Comparison of ENCODE assay signal across 35 mouse cellular contexts in genomic region chr19:34755680-34756079, GRCm38 (mm10). TPM values are rescaled to one million over a fixed set of nuclear protein-coding genes. Genes with fewer than 3 reads are reported as not detected.
"Had no signal": no experiment of that assay in that cellular context is flagged by ENCODE, and none has a peak within 500 bp of the region (broad histone marks: within the 10 kb centered on the region; RNA-seq: fewer than 3 reads in every experiment).

No protein-coding gene starts in this region.

- H3K4me3 ChIP-seq: limb, embryonic 10.5 days; limb, embryonic 12.5 days; limb, embryonic 13.5 days; limb, embryonic 15.5 days; liver, embryonic 12.5 days; liver, embryonic 13.5 days; liver, embryonic 15.5 days; lung, embryonic 15.5 days; megakaryocyte, embryonic 14.5 days; midbrain, embryonic 10.5 days; midbrain, embryonic 12.5 days; midbrain, embryonic 13.5 days; midbrain, embryonic 15.5 days; myocyte; neural tube, embryonic 12.5 days had no signal

- H3K36me3 ChIP-seq: limb, embryonic 10.5 days; limb, embryonic 12.5 days; limb, embryonic 13.5 days; limb, embryonic 15.5 days; liver, embryonic 12.5 days; liver, embryonic 13.5 days; liver, embryonic 15.5 days; lung, embryonic 15.5 days; midbrain, embryonic 10.5 days; midbrain, embryonic 12.5 days; midbrain, embryonic 13.5 days; midbrain, embryonic 15.5 days; neural tube, embryonic 12.5 days had no signal

- H3K4me2 ChIP-seq: limb, embryonic 12.5 days; limb, embryonic 13.5 days; limb, embryonic 15.5 days; liver, embryonic 12.5 days; liver, embryonic 13.5 days; liver, embryonic 15.5 days; lung, embryonic 14.5 days; lung, embryonic 15.5 days; midbrain, embryonic 11.5 days; midbrain, embryonic 12.5 days; midbrain, embryonic 13.5 days; midbrain, embryonic 15.5 days; neural tube, embryonic 12.5 days had no signal

- DNase-seq: left cerebral cortex, postnatal 4 days; liver; liver, embryonic 13.5 days; liver, postnatal 0 days; lung, adult 18-20 months; lung, adult 2 months; lung, embryonic 14.5 days; lung, postnatal 10 days; lung, postnatal 14 days; lung, postnatal 36 days; lung, postnatal 4 days; midbrain, embryonic 14.5 days had no signal

- H3K27ac ChIP-seq: limb, embryonic 10.5 days; limb, embryonic 12.5 days; limb, embryonic 13.5 days; limb, embryonic 15.5 days; liver, embryonic 12.5 days; liver, embryonic 13.5 days; liver, embryonic 14.5 days; liver, embryonic 15.5 days; lung, embryonic 15.5 days; macrophage; midbrain, embryonic 10.5 days; midbrain, embryonic 12.5 days; midbrain, embryonic 13.5 days; midbrain, embryonic 15.5 days; neural tube, embryonic 12.5 days had no signal

- H3K4me1 ChIP-seq: limb, embryonic 10.5 days; limb, embryonic 12.5 days; limb, embryonic 13.5 days; limb, embryonic 15.5 days; liver, embryonic 12.5 days; midbrain, embryonic 10.5 days; midbrain, embryonic 12.5 days; midbrain, embryonic 13.5 days; midbrain, embryonic 15.5 days; neural tube, embryonic 12.5 days had no signal

- H3K9me3 ChIP-seq: limb, embryonic 10.5 days; limb, embryonic 13.5 days; limb, embryonic 15.5 days; liver, embryonic 12.5 days; liver, embryonic 13.5 days; liver, embryonic 15.5 days; lung, embryonic 15.5 days; midbrain, embryonic 10.5 days; midbrain, embryonic 12.5 days; midbrain, embryonic 13.5 days; midbrain, embryonic 15.5 days; neural tube, embryonic 12.5 days had no signal

- ATAC-seq: liver, embryonic 12.5 days; liver, postnatal 0 days; lung, postnatal 0 days; midbrain, embryonic 13.5 days; midbrain, embryonic 15.5 days; midbrain, embryonic 16.5 days had no signal

- H3K9ac ChIP-seq: limb, embryonic 12.5 days; limb, embryonic 13.5 days; limb, embryonic 15.5 days; liver, embryonic 12.5 days; liver, embryonic 13.5 days; liver, embryonic 14.5 days; liver, embryonic 15.5 days; liver, postnatal 0 days; lung, embryonic 14.5 days; lung, embryonic 15.5 days; midbrain, embryonic 12.5 days; midbrain, embryonic 13.5 days; midbrain, embryonic 15.5 days; neural tube, embryonic 12.5 days had no signal

- H3K27me3 ChIP-seq: limb, embryonic 12.5 days; limb, embryonic 13.5 days; limb, embryonic 15.5 days; liver, embryonic 12.5 days; liver, embryonic 13.5 days; liver, embryonic 15.5 days; lung, embryonic 15.5 days; megakaryocyte, embryonic 14.5 days; midbrain, embryonic 12.5 days; midbrain, embryonic 13.5 days; midbrain, embryonic 15.5 days; neural tube, embryonic 12.5 days had no signal

RNA-seq across cellular contexts. Expression of gene Slc16a12, which starts 8.6 kb away (rescaled TPM):
- total RNA-seq: megakaryocyte progenitor cell, adult 5-6 weeks; megakaryocyte, adult 5-6 weeks; megakaryocyte-erythroid progenitor cell, adult 5-6 weeks; monocyte, adult 5-6 weeks had no signal
- polyA plus RNA-seq: macrophage had no signal
